Mouse (Mus musculus) spleen, adult 12 weeks (tissue): ENCODE measurements around the gene Usp3.

Experiments used
- DNase-seq: peaks from one replicate; pipeline ENCODE4 v3.0.0; 2022; ENCODE audit warnings: low spot score

The Usp3 gene

DNA sequence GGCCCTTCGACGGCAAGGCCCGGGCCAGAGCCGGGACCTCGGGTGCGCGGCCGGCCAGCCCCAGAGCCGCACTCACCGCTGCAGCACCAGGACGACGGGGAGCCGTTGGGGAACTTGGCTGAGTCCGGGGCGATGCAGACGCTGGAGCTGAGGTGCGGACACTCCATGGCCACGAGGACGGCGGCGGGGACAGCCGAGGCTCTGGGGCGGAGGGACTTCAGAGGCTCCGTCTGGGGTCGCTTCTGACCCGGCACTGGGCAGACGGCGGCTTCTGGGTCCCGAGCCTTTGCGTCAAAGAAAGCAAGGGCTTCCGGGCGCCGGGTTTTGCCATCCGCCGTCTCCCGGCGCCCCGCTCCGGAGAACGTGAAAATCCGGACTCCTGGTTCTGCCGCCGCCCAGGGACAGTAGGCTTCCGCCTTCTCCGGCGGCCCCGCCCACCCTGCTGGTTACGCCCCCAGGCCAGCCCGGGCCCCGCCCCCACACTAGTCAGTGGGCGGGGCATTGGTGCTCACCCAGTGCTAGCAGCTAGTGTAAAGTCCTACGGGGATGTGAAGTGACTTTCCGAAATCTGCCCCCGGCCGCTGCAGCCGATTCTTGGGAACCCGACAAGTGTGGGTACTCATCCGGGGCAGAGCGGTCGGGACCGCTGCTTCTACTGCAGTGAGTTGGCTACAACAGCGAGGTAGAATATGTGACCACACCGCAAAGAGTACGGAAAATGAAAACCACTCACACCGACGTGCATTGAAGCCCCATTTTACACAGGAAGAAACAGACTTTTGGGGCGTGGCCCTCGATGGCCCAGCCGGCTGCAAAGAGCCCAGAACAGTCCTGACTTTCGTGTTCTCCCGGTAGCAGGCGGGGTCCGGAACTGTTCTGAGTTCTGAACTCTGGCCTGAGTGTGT is at the start of gene Usp3:
Gene Usp3, minus strand, starts transcription at position 435 of the 905 bp plus-strand sequence.
- DNase-seq = peak; percentile 94

DNA sequence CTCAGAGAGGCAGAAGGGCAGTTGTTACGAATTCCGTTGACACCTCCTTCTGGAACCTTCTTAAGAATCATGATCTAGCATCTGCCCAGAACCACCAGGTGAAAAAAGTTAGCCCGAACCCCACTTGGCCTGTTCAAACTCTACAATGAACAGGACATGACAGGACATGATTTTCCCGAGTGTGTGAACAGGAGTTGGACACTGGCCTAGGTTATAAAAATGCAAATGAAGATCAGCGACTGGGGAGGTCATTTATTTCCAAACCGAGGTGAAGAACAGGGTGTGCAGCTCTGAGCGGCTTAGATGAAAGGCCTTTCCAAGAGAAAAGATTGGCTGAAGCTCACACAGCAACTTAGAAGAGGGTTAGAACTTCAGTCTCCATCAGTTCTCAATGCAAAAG is 47.5 kb upstream of the Usp3 start:
- no peak for DNase-seq

DNA sequence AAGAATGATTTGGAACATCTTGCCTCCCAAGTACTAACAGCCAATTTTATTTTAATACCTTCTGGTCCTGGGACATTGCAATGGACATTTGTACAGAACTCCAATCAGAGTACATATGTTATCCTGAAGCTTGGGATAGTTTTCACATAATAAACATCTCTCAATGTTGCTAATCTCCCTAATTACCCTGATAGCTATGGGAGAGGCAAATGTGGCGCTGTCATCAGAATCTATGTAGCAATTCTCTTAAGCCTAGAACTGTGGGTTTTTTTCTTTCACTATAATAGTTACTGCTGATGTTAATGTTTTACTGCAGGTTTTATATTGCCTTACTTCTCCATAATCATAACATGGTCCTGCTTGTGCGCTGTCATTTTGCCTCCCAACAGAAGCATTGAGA is 46.7 kb upstream of the Usp3 start:
- DNase-seq = no peak

DNA sequence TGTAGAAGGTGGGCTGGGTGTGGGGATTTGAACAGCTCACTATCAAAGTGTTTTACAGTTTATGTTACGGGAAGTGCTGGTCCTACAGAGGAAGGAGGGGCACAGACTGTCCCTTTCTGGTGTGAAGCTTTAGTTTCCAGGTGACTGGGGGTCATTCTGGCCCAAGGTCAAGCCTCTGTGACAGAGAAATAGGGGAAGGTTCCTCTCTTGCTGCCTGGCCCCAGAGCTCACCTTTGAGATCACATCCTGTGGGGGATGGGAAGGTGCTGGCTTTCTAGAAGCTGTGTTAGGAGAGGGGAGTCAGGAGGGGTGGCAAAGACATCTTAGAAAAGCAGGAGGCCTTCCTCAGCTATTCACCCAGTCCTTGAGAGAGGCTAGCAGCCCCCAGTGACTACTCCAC is 39.5 kb upstream of the Usp3 start:
- no peak for DNase-seq

DNA sequence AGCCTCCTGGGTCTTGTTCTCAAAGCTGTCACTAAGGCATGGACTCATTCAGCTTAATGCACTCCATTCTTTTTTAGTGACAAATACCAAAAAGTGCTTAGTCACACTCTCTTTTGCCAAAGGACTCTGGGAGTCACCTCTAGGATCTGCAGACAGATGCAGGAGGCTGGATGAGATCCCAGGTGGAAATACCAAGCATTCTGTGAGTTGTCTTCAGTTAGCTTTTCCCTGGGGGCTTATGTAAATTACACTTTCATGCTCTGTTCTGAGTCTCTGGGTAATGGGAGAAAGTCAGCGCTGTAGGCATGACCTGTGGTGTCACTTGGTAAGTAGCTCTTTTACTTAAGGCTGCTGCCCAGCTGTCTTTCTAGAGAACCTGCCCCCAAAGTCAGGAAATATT is 38.0 kb upstream of the Usp3 start:
- DNase-seq = no peak

DNA sequence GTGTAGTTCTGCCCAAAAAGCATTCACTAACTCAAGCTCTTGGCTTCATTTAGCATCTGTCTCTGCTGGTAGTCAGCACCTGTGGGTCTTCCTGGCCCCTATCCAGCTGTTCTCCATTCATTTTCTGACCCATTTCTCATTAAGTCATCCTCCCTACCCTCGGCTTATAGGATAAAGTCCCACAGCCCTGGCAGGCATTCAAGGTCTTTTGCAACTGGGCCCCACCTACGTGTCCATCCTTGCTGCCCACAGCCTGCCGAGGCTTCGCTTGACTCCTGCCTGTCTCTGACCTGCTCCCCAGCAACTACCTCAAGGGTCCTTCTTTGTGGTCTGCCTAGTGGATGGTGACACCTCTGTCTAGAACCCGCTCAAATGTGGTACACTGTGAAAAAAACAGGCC is 33.7 kb upstream of the Usp3 start:
- DNase-seq = no peak

DNA sequence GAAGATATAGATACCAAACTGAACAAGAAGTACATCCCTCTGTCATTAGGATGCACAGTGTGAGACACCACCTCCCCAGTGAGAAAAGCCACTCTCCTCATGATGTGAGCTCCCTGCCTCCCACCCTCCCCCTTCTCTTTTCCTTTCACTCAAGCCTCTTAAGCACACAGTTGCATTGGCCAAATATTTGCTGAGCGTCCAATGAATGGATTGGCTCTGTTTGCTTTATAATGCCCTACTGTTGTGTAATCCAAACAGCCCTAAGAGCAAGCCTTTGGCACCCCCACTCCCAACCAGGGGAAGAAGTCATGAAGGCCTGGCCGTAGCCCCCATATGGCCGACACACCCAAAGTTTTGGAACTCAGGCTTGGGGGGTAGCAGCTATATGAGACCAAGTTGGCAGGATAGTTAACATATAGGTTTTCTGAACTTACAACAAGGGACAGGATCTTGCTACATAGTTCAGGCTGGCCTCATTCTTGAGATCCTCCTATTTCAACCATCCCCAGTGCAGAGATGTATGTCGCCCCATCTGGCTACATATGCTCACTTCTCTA is 33.1 kb upstream of the Usp3 start:
- DNase-seq = no peak

- no peak for DNase-seq
Measured at GRCm38 (mm10) chr9:66624873-66625272, 31.9 kb upstream of the Usp3 start.

GRCm38 (mm10) chr9:66623627-66624026 is 30.7 kb upstream of the Usp3 start:
- no peak for DNase-seq

DNA sequence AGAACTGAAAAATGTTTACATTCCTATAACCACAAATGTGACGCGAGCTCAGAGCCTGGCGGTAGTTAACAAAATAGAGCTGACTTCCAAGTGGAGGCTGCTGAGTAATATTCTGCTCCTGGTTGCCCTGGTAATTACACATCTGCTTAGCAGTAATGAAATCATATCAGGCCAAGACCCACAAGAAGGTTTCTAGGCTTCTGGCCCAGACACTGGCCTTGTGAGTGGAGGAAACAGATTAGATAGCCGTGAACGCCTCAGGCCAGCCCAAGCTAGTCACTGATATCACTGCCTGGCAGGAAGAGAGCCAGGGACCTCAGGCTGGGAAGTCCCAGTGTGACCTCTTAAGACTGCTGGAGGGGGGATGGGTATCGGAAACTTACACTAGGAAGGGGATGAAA is 27.6 kb upstream of the Usp3 start:
- DNase-seq = peak; percentile 32

- no peak for DNase-seq
Measured at GRCm38 (mm10) chr9:66620055-66620454, 27.1 kb upstream of the Usp3 start.

DNA sequence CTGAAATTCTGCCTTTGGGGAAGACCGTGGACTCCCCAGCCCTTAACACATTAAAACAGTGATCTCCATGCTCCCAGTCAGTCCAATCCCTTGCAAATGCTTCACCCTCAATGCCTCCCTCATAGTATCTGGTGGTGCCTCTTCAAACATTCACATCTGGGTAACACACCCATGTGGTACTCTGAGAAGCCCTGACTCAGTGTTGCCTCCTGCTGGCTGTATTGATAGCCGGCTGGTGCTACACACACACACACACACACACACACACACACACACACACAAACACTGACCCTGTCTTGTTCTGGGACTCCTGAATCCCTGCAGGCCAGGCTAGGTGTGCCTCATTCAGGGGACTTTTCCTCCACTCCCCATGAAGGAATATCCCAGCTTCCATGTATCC is 24.9 kb upstream of the Usp3 start:
- DNase-seq = no peak

GRCm38 (mm10) chr9:66616858-66617257 is 23.9 kb upstream of the Usp3 start:
- no peak for DNase-seq

GRCm38 (mm10) chr9:66615141-66615540 is 22.2 kb upstream of the Usp3 start:
- peak; percentile 28 for DNase-seq

DNA sequence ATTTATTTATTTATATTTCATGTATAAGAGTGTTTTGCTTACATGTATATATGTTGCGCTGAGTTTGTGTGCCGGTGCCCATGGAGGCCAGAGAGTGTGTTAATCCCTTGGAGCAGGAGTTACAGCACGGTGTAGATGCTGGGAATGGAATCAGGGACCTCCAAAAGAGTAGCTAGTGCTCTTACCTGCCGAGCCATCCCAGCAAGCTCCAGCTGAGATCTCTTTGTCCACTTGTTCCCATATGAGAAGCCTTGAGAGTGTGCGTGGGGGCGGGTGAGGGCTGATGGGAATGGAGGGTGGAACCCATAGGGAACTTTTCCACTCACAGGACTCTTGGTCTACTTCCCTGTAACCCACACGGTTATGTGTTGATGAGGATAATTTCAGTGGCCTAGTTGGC is 21.6 kb upstream of the Usp3 start:
- DNase-seq = no peak

DNA sequence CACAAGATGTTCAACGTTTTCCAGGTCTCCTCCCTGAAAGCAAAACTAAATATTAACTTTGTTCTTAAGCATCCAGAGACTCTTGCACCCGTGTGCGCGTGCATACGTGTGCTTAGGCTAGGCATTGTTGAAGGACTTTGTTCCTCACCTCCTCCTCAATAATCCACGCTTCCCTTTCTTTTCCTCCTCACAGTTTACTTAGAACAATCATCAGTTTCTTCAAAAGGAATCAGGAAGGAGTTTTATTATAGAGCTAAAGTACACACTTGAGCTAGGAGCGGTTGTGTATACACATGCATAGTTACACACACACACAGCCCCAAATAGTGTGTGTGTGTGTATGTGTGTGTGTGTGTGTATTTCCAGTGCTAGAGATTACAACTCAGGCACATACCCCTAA is 20.7 kb upstream of the Usp3 start:
- no peak for DNase-seq

GRCm38 (mm10) chr9:66611478-66612093 is 18.6 kb upstream of the Usp3 start:
- peak; percentile 69 for DNase-seq

GRCm38 (mm10) chr9:66608817-66609345 is 15.9 kb upstream of the Usp3 start:
- DNase-seq = no peak

GRCm38 (mm10) chr9:66606851-66607250 is 13.9 kb upstream of the Usp3 start:
- no peak for DNase-seq

- DNase-seq = no peak
Measured at GRCm38 (mm10) chr9:66605876-66606750, 13.2 kb upstream of the Usp3 start.

- DNase-seq = no peak
Measured at GRCm38 (mm10) chr9:66604349-66605206, 11.6 kb upstream of the Usp3 start.
